Mouse (Mus musculus) intestine, embryonic 16.5 days (tissue): ENCODE measurements around the gene Arfgap3. TPM values are rescaled to one million over a fixed set of nuclear protein-coding genes. Genes with fewer than 3 reads are reported as not detected.

ENCODE experiments used
- ATAC-seq: fragments of 200-750 bp; cut with Nextera tagmentation; 2 replicates; pipeline ENCODE4 v1.8.0; 2017; ENCODE audit warnings: moderate TSS enrichment, moderate library complexity
- H3K27ac ChIP-seq: fragments of 300-500 bp; sonication (generic); 2 replicates; pipeline ENCODE4 v1.5.1; 2014; ENCODE audit warnings: mild to moderate bottlenecking, low read length
- H3K27me3 ChIP-seq: fragments of 300-500 bp; sonication (generic); replicated peaks from 2 replicates; pipeline ENCODE4 v1.6.1; 2014; ENCODE audit warnings: low read length, control low read depth, mixed read lengths; ENCODE audit not compliant: control insufficient read depth, insufficient read depth
- H3K36me3 ChIP-seq: fragments of 300-500 bp; sonication (generic); 2 replicates; pipeline ENCODE4 v1.6.1; 2014; ENCODE audit warnings: low read length, control low read depth; ENCODE audit not compliant: control insufficient read depth, insufficient read depth
- H3K4me1 ChIP-seq: fragments of 300-500 bp; sonication (generic); 2 replicates; pipeline ENCODE4 v1.6.1; 2014; ENCODE audit warnings: low read length, control low read depth, mixed read lengths; ENCODE audit not compliant: control insufficient read depth, insufficient read depth
- H3K4me2 ChIP-seq: fragments of 300-500 bp; sonication (generic); 2 replicates; pipeline ENCODE4 v1.6.1; 2014; ENCODE audit warnings: low read depth, low read length, control low read depth
- H3K4me3 ChIP-seq: fragments of 300-500 bp; sonication (generic); 2 replicates; pipeline ENCODE4 v1.5.1; 2014; ENCODE audit warnings: mild to moderate bottlenecking, low read length
- H3K9ac ChIP-seq: fragments of 300-500 bp; sonication (generic); 2 replicates; pipeline ENCODE4 v1.6.1; 2014; ENCODE audit warnings: low read depth, low read length
- H3K9me3 ChIP-seq: fragments of 300-500 bp; sonication (generic); 2 replicates; pipeline ENCODE4 v1.6.1; 2016; ENCODE audit warnings: low read length, control low read depth; ENCODE audit not compliant: control insufficient read depth
- WGBS: fragments of 180-500 bp; shearing (Covaris S2); extraction: QIAGEN DNeasy Blood & Tissue Kit; methylation state at CpG from one replicate; pipeline ENCODE4 v1.1.7; 2014; 5-methylcytosine and 5-hydroxymethylcytosine counted together
- polyA plus RNA-seq: library from polyadenylated mRNA; unstranded; fragments of >200 nt; fragmentation: Nextera tagmentation; extraction: Ambion mirVana; gene quantifications from 2 replicates; pipeline ENCODE4 v1.2.1, GENCODE M21; 2015

Arfgap3 gene
- polyA plus RNA-seq, 1 experiment from 2014 or later, result 77.9 TPM

DNA sequence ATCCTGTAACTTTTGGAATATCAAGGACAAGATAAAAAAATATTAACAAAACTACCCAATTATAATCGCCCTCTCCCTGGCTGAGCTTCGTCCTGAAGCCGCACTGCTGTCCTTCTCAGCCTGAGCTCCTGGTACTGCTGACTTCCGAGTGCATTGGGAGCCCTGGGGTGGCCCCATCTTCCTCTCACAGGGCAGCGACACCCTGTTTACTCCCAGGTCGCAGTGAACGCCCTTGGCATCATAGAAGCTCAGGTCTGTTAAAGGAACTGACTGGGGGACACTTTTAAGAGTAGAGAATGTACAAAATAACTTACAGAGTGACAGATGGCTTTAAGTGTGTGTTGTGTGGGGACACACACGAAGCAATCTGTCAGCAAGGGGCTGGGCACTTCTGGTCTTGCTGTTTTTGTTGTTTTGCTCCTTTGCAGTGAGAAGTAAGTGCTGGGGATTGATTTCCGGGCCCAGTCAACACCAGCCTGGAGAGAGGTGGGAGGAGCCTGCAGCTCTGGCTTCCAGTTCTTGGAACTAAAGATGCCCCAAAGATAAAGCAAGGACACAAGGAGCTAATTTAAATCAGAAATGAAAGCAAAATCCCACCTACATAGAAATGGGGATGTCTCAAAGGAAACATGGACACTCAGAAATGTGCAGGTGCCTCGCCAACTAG, 50.0 kb downstream of the Arfgap3 start:
- peaks cover 14% of the 10 kb centered on the region for H3K4me1 ChIP-seq
- H3K36me3 ChIP-seq, result peaks cover 17% of the 10 kb centered on the region
- no peaks in the 10 kb centered on the region for H3K9me3 ChIP-seq
- H3K27me3 ChIP-seq, result no peaks in the 10 kb centered on the region
- H3K4me2 ChIP-seq, result no peak overlapping the region
- H3K27ac ChIP-seq, result no peak overlapping the region
- no peak overlapping the region for H3K9ac ChIP-seq
- WGBS, result 64% methylated on average over 10 of the region's 10 CpGs
- H3K4me3 ChIP-seq, result no peak overlapping the region
- no peak for ATAC-seq

DNA sequence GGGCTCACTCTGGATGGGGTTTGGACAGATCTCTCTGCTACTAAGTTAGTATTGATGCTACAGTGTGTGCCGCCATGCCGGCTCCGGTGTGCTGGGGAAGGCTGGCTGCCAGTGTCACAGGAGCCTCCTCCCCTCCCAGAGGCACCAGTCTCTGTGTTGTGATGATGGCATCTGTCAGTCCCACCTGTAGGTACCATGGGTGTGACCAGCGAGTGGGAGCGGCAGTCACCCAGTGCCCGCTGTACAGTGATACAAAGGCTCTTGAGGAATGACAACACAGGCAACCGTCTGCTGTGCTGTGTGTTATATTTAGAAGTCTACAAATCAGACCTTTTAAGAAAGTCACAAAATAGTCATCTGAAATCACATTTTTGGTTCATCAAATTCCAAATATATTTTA, 50.6 kb downstream of the Arfgap3 start:
- no peaks in the 10 kb centered on the region for H3K27me3 ChIP-seq
- no peak overlapping the region for H3K4me2 ChIP-seq
- H3K9me3 ChIP-seq, result no peaks in the 10 kb centered on the region
- no peak overlapping the region for H3K4me3 ChIP-seq
- 91% methylated on average over 7 of the region's 7 CpGs for WGBS
- peaks cover 10% of the 10 kb centered on the region for H3K4me1 ChIP-seq
- no peak overlapping the region for H3K27ac ChIP-seq
- ATAC-seq, result no peak
- peaks cover 16% of the 10 kb centered on the region for H3K36me3 ChIP-seq
- H3K9ac ChIP-seq, result no peak overlapping the region

DNA sequence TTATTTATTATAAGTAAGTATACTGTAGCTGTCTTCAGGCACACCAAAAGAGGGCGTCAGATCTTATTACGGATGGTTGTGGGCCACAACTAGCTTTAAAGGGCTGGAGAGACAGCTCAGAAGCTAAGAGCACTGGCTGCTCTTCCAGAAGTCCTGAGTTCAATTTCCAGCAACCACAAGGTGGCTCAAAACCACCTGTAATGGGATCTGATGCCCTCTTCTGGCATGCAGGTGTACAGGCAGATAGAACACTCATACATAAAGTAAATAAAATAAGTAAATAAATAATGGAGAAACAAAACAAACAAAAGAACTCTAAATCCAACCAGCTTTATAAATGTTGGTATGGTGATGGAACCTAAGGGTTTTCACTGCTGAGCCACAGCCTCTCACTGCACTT, 51.2 kb downstream of the Arfgap3 start:
- ATAC-seq, result no peak
- no peak overlapping the region for H3K4me3 ChIP-seq
- no peaks in the 10 kb centered on the region for H3K9me3 ChIP-seq
- H3K36me3 ChIP-seq, result peaks cover 11% of the 10 kb centered on the region
- WGBS, result 87% methylated on average over 2 of the region's 2 CpGs
- no peak overlapping the region for H3K4me2 ChIP-seq
- peaks cover 7% of the 10 kb centered on the region for H3K4me1 ChIP-seq
- H3K27me3 ChIP-seq, result no peaks in the 10 kb centered on the region
- H3K9ac ChIP-seq, result no peak overlapping the region
- H3K27ac ChIP-seq, result no peak overlapping the region

DNA sequence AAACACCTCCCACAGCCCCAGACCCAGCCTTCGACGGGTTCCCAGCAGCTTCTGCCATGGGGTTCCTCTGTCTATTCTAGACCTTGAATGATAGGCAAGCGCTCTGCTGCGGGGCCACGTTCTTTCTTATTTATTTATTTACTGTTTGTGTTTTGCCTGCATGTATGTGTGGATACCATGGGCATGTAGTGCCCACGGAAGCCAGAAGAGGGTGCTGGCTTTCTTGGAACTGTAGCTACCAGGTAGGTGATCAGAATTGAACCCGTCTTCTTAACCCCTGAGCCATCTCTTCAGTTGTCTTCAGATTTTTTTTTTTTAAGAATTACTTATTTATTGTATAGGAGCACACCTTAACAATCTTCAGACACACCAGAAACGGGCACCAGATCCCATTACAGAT, 51.7 kb downstream of the Arfgap3 start:
- Histone ChIP-seq H3K27ac (no peak overlapping the region), H3K36me3 (peaks cover 11% of the 10 kb centered on the region), H3K4me3 (no peak overlapping the region), H3K9me3 (no peaks in the 10 kb centered on the region), H3K4me2 (no peak overlapping the region), H3K9ac (no peak overlapping the region), H3K4me1 (peaks cover 12% of the 10 kb centered on the region), H3K27me3 (no peaks in the 10 kb centered on the region)
- 87% methylated on average over 8 of the region's 8 CpGs for WGBS
- ATAC-seq, result no peak

DNA sequence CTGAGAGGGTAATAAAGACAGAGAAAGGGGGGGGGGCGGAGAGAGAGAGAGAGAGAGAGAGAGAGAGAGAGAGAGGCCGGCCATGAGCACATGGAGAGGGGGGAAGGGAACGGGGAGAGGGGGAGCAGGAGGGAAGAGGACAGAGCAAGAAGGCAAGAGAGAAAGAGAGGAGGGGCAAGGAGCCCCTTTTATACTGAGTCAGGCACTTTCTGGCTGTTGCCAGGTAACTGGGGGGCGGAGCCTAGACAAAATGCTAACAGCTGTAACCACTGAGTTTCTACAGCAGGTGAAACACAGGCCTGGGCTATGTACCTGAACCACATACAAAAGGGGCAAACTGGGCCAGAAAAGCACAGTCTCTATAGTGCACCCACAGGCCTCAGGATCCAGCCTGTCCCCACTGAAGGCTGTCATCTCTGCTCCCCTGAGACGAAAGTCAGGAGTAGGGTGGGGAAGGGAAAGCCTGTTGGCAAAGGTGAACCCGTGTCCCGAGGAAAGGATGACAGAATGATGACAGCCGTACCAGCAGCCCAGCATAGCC, 53.2 kb downstream of the Arfgap3 start:
- no peak for ATAC-seq
- peaks cover 6% of the 10 kb centered on the region for H3K36me3 ChIP-seq
- 52% methylated on average over 7 of the region's 8 CpGs for WGBS

DNA sequence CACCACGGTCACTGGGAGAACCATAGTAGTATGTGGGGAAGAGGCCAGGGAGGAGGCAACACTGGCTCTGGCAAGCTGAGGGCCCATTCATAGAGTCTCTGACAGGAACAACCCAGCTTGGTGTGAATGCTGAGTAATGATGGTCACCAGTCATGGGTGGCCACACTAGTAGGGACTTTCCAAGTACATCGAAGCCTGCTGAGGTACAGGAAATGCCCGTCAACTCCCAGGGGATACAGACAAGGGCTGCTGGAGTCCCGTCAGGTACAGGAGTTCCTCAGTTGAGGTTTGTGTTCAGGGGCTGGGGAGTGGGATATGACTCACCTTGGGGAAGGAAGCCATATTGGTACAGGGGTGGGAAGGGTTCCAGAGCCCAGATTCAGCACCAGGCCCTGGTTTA, 54.0 kb downstream of the Arfgap3 start:
- peaks cover 12% of the 10 kb centered on the region for H3K4me1 ChIP-seq
- no peak overlapping the region for H3K4me2 ChIP-seq
- no peak overlapping the region for H3K27ac ChIP-seq
- H3K9me3 ChIP-seq, result no peaks in the 10 kb centered on the region
- no peak overlapping the region for H3K9ac ChIP-seq
- H3K4me3 ChIP-seq, result no peak overlapping the region
- WGBS, result 91% methylated on average over 4 of the region's 4 CpGs
- peaks cover 6% of the 10 kb centered on the region for H3K36me3 ChIP-seq
- ATAC-seq, result no peak
- H3K27me3 ChIP-seq, result no peaks in the 10 kb centered on the region

More for the DNA sequence above, 53.2 kb downstream of the Arfgap3 start:
- no peak overlapping the region for H3K27ac ChIP-seq
- H3K4me1 ChIP-seq, result peaks cover 12% of the 10 kb centered on the region
- no peak overlapping the region for H3K4me3 ChIP-seq
- no peak overlapping the region for H3K9ac ChIP-seq
- no peaks in the 10 kb centered on the region for H3K27me3 ChIP-seq
- H3K4me2 ChIP-seq, result no peak overlapping the region
- no peaks in the 10 kb centered on the region for H3K9me3 ChIP-seq

DNA sequence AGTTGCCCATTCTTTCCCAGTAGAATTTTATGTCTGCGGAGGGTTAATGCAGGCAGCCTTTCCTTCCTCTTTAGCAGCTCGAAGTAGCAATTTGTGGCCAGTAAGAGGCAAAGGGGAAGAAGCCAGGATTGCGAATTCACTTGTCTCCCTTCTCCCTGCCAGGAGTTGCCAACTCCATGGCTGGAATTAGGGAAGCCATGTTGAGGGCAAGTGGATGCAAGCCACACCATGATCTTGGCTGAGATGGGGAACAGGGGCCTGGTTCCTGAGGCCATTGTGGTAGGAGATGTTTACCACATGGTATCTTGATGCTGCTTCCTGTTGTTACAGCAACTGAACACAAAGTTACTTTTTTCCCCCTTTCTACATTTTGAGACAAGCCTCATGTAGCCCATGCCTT, 55.1 kb downstream of the Arfgap3 start:
- Histone ChIP-seq H3K4me2 (no peak overlapping the region), H3K27ac (no peak overlapping the region), H3K36me3 (peaks cover 6% of the 10 kb centered on the region), H3K9ac (no peak overlapping the region), H3K9me3 (no peaks in the 10 kb centered on the region), H3K27me3 (no peaks in the 10 kb centered on the region), H3K4me1 (peaks cover 12% of the 10 kb centered on the region), H3K4me3 (no peak overlapping the region)
- no peak for ATAC-seq
- WGBS, result 88% methylated on average over 3 of the region's 3 CpGs

DNA sequence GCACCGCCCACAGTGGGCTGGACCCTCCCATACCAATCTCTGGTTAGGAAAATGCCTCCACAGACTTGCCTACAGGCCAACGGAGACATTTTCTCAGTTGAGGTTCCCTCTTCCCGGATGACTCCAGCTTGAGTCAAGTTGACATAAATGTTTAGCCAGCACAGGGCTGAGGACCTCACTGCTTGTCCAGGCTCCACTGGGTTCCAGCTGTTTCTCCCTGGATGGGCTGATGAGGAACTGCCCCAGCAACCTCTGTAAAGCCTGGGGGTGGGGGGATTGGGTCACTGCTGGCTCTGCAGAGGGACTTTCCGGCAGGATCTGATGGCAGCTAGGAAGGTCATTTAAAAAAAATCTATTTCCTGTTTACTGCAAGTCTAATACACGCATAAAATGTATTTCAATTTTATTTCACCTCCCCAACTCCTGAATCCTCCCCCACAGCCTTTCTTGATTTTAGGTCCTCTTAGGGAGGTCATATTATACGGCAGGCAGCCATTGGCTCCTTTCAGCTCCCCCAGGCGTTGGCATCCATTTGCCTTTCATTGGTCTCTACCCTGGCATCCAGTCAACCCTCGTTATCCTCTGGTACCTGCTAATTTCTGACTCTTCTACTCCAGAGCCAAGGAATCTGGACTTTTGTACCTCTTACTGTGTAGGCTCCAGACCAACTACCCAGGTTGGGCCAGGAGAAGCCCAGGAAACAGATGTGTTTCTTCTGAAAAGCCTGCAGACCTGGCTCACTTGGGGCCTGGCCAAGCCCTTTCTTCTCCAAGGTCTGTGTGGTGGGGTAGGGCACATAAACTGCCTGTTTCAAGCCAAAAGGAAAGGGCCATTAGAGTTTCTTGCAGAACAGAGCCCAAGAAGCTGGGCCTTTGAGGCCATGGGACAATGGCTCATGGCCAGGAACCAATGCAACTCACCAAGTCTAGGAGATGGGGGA, 56.1 kb downstream of the Arfgap3 start:
- no peak overlapping the region for H3K4me2 ChIP-seq
- H3K9me3 ChIP-seq, result no peaks in the 10 kb centered on the region
- whole genome bisulfite sequencing, result 79% methylated on average over 8 of the region's 8 CpGs
- H3K27ac ChIP-seq, result peak overlapping the region; percentile 47
- H3K27me3 ChIP-seq, result no peaks in the 10 kb centered on the region
- ATAC-seq, result no peak
- no peaks in the 10 kb centered on the region for H3K36me3 ChIP-seq
- peaks cover 12% of the 10 kb centered on the region for H3K4me1 ChIP-seq
- H3K9ac ChIP-seq, result no peak overlapping the region
- no peak overlapping the region for H3K4me3 ChIP-seq

DNA sequence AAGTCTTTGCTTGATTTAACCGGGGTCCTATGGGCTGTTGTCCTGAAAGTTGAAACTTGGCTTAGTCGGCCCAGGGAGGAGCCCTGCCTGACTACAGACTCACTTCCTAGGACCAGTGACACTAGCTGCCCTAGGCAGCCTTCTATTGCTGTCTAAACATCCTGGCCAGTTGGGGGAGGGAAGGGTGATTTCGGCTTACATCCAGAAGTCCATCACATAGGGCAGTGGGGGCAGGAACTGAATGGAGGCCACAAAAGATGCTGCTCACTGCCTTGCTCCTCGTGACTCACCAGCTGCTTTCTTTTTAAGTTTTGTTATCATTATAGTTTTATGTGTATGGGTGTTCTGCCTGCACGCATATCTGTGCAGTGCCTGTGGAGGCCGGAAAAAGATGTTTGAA, 56.9 kb downstream of the Arfgap3 start:
- no peak overlapping the region for H3K9ac ChIP-seq
- no peak for ATAC-seq
- H3K27me3 ChIP-seq, result no peaks in the 10 kb centered on the region
- no peaks in the 10 kb centered on the region for H3K36me3 ChIP-seq
- H3K27ac ChIP-seq, result peak overlapping the region; percentile 47
- H3K4me3 ChIP-seq, result no peak overlapping the region
- WGBS, result 60% methylated on average over 6 of the region's 6 CpGs
- H3K4me1 ChIP-seq, result peaks cover 12% of the 10 kb centered on the region
- no peak overlapping the region for H3K4me2 ChIP-seq
- no peaks in the 10 kb centered on the region for H3K9me3 ChIP-seq
